Mouse (Mus musculus) brain, embryonic 14.5 days (tissue): ENCODE results near the gene Msi1.

Experiments
- CTCF ChIP-seq: fragments of 200-500 bp; IDR thresholded peaks from 2 replicates; pipeline ENCODE4 v1.5.1; 2012; ENCODE audit warnings: inconsistent platforms, mild to moderate bottlenecking, moderate library complexity, borderline replicate concordance; ENCODE audit not compliant: insufficient read depth, insufficient read length; ENCODE audit errors: extremely low read depth
- POLR2A ChIP-seq: fragments of 200-500 bp; IDR thresholded peaks from 2 replicates; pipeline ENCODE4 v1.6.1; 2012; ENCODE audit warnings: mild to moderate bottlenecking, inconsistent platforms, borderline replicate concordance; ENCODE audit not compliant: poor library complexity, insufficient read depth, insufficient read length, severe bottlenecking; ENCODE audit errors: extremely low read depth

GRCm38 (mm10) chr5:115397839-115398780 is 31.3 kb upstream of the Msi1 start:
- TF ChIP-seq CTCF (no peak), POLR2A (no peak)
